Mouse (Mus musculus): ENCODE measurements around the gene Gm5089. TPM values are rescaled to one million over a fixed set of nuclear protein-coding genes. Genes with fewer than 3 reads are reported as not detected.

Gm5089 gene
- polyA plus RNA-seq, 1 experiment from 2014 or later, result 0.56 TPM

DNA sequence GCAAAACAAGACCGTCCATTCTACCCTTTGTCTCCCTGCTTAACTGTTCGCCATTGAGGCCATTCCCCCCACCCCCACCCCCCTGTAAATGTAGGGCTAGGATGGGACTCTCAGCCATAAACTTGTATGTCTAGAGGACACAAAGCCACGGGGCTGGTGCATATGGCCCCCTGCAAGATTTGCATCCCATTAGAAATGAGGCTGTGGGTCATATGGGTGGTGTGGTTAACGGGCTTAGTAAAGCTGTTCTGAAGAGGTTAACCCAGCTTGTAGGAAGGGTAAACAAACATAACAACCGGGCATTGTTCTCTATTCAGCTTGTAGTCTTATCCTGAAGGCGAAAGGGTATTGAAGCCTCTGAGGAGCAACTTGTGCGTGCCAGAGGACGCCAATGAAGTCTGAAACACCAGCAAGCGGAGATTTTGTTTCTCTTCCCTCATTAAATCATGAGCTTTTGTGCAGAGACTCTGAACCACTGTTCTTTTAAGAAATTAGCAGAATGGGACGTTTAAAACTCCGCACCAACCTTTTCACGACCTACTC is 48.1 kb downstream of the Gm5089 start:
- Histone ChIP-seq H3K9me3 (no peaks in the 10 kb centered on the region), H3K36me3 (replicated peaks) (no peaks in the 10 kb centered on the region), H3K4me3 (no peak overlapping the region), H3K4me1 (peaks cover 35% of the 10 kb centered on the region), H3K27ac (replicated peaks) (no peak overlapping the region), H3K27me3 (replicated peaks; ENCODE audit: low read depth, poor library complexity, severe bottlenecking) (peaks cover 79% of the 10 kb centered on the region)
- 18% methylated on average over 12 of the region's 12 CpGs for WGBS
- DNase-seq (ENCODE audit: low spot score), result no peak

DNA sequence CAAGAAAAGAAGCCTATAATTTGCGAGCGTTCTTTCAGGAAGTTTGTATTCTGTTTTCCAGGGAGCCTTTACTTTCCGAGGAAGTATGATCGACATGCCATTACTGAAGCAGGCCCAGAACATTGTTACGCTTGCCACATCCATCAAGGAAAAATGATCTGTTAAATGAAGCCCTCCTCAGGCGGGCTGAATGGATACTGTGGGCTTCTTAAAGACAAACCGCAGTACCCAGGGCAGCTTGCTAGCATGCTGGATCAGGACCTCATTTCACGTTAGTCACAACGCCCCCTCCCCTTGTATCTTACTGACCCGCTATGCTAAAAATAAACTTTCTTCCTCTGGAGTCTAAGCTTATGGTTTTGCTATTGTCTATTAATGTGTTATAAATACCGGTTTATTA is 49.0 kb downstream of the Gm5089 start:
- peaks cover 31% of the 10 kb centered on the region for H3K4me1 ChIP-seq
- peaks cover 76% of the 10 kb centered on the region for H3K27me3 ChIP-seq (replicated peaks; ENCODE audit: low read depth, poor library complexity, severe bottlenecking)
- WGBS, result 55% methylated on average over 11 of the region's 11 CpGs
- no peaks in the 10 kb centered on the region for H3K9me3 ChIP-seq
- H3K36me3 ChIP-seq (replicated peaks), result no peaks in the 10 kb centered on the region
- no peak overlapping the region for H3K27ac ChIP-seq (replicated peaks)
- no peak overlapping the region for H3K4me3 ChIP-seq
- DNase-seq (ENCODE audit: low spot score), result no peak

DNA sequence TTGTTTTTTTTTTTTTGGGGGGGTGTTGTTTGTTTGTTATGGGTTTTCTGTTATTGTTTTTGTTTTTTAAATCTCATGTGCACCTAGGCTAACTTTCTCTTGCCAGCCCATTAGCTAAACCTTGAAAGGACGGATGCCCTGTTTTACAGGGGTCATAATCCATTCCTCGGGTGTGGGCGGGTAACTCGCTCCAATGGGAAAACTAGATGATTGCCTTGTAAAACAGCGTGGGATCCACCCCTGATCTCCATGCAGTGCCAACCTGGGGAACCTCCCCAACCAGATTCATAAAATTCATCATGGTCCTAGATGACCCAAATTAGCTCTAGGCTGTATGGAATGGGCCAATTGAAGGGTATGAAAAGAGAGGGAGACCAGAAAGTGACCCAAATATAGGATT is 51.0 kb downstream of the Gm5089 start:
- no peaks in the 10 kb centered on the region for H3K9me3 ChIP-seq
- no peaks in the 10 kb centered on the region for H3K36me3 ChIP-seq (replicated peaks)
- H3K27me3 ChIP-seq (replicated peaks; ENCODE audit: low read depth, poor library complexity, severe bottlenecking), result peaks cover 62% of the 10 kb centered on the region
- H3K4me1 ChIP-seq, result peaks cover 14% of the 10 kb centered on the region
- no peak for DNase-seq (ENCODE audit: low spot score)
- H3K4me3 ChIP-seq, result no peak overlapping the region
- H3K27ac ChIP-seq (replicated peaks), result no peak overlapping the region
- WGBS, result 86% methylated on average over 5 of the region's 5 CpGs

DNA sequence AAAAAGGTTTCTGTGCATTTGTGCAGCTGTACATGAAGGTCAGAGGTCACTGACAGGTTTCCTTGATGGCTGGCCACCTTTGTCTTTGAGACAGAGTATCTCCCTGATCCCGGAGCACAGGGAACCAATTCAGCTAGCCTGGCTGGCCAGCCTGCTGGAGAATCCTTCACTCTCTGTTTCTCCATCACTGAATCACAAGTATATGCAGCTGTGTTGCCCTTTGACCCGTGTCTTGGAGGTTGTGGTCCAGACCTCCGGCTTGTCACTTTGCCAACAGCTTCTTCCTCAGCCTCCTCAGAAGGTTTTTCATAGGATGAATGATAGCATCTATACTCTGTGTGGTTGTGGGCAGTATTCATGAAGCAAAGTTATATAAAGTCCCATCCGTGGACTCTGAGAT is 52.2 kb downstream of the Gm5089 start:
- DNase-seq (ENCODE audit: low spot score), result no peak
- no peaks in the 10 kb centered on the region for H3K36me3 ChIP-seq (replicated peaks)
- peaks cover 50% of the 10 kb centered on the region for H3K27me3 ChIP-seq (replicated peaks; ENCODE audit: low read depth, poor library complexity, severe bottlenecking)
- no peak overlapping the region for H3K27ac ChIP-seq (replicated peaks)
- H3K4me3 ChIP-seq, result no peak overlapping the region
- H3K9me3 ChIP-seq, result no peaks in the 10 kb centered on the region
- WGBS, result 52% methylated on average over 4 of the region's 4 CpGs
- H3K4me1 ChIP-seq, result peaks cover 13% of the 10 kb centered on the region

DNA sequence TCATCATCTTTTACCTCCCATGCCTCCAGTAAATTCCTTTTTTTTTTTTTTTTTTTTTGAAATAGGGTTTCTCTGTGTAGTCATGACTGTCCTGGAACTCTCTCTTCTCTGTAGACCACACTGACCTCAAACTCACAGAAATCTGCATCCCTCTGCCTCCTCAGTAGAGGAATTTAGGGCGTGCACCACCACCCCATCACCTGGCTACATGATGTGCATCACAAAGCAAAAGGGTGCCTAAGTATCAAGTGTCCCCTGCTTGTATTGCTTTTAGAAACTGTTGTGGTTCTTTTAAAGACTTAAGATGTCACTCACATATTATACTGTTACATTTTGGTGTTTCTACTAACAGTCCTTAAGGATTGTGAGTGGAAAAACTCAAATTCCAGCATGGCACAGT is 57.8 kb downstream of the Gm5089 start:
- no peak overlapping the region for H3K27ac ChIP-seq (replicated peaks)
- no peaks in the 10 kb centered on the region for H3K4me1 ChIP-seq
- H3K9me3 ChIP-seq, result no peaks in the 10 kb centered on the region
- H3K36me3 ChIP-seq (replicated peaks), result no peaks in the 10 kb centered on the region
- 90% methylated on average over 1 of the region's 1 CpGs for WGBS
- DNase-seq (ENCODE audit: low spot score), result no peak
- peaks cover 32% of the 10 kb centered on the region for H3K27me3 ChIP-seq (replicated peaks; ENCODE audit: low read depth, poor library complexity, severe bottlenecking)
- H3K4me3 ChIP-seq, result no peak overlapping the region

DNA sequence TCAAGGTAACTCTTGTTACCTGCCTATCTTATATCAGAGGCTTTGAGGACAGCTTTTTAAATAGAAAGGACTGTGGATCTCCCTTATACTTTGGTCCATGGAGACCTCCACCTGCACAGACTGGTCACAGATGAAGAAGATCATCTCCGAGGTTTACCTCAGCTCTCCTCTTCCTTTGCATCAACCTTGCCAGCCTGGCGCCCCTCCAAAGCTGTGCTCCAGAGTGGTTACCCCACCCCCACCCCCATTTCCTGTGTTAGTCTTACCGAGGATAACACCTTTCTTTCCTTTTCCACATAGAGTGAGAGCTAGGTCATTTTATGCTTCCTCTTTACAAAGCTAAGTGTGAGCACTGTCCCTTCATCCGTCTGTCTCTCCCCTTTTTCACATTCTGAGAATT is 60.0 kb downstream of the Gm5089 start:
- Histone ChIP-seq H3K27me3 (replicated peaks; ENCODE audit: low read depth, poor library complexity, severe bottlenecking) (peaks cover 24% of the 10 kb centered on the region), H3K4me1 (no peaks in the 10 kb centered on the region), H3K36me3 (replicated peaks) (no peaks in the 10 kb centered on the region), H3K4me3 (no peak overlapping the region), H3K27ac (replicated peaks) (no peak overlapping the region), H3K9me3 (no peaks in the 10 kb centered on the region)
- peak; percentile 6 for DNase-seq (ENCODE audit: low spot score)
- WGBS, result 59% methylated on average over 4 of the region's 4 CpGs

DNA sequence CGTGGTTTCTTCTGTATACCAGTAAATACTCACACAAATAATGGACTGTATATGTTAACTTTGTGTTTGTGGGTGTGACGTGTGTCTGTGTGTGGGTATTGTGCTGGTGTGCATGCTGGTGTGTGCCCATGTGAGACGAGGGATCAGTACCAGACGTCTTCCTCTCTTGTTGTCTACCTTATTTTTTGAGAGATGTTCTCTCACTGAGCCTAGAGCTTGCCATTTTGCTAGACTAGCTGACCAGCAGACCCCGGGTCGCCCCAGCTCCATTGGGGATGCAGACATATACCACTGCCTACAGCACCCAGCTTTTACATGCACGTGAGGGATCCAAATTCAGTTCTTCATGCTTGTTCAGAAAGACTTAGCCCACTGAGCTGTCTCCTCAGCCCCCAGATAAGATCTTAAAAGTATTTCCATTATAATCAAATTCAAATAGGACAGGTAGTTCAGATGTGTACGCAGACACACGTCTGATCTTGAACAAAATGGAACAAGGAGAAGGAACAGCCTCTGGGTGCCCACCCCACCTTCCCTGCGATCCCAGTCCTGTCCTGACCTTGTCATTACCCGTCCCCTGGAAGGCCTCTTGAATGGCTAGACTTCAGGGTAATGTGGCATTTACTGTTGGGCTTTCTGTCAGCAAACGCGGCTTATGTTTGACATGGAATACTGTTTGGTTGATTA is 61.1 kb downstream of the Gm5089 start:
- Histone ChIP-seq H3K27ac (replicated peaks) (no peak overlapping the region), H3K4me3 (no peak overlapping the region), H3K36me3 (replicated peaks) (no peaks in the 10 kb centered on the region), H3K4me1 (no peaks in the 10 kb centered on the region), H3K27me3 (replicated peaks; ENCODE audit: low read depth, poor library complexity, severe bottlenecking) (peaks cover 24% of the 10 kb centered on the region), H3K9me3 (no peaks in the 10 kb centered on the region)
- 86% methylated on average over 13 of the region's 13 CpGs for WGBS
- peak; percentile 4 for DNase-seq (ENCODE audit: low spot score)

DNA sequence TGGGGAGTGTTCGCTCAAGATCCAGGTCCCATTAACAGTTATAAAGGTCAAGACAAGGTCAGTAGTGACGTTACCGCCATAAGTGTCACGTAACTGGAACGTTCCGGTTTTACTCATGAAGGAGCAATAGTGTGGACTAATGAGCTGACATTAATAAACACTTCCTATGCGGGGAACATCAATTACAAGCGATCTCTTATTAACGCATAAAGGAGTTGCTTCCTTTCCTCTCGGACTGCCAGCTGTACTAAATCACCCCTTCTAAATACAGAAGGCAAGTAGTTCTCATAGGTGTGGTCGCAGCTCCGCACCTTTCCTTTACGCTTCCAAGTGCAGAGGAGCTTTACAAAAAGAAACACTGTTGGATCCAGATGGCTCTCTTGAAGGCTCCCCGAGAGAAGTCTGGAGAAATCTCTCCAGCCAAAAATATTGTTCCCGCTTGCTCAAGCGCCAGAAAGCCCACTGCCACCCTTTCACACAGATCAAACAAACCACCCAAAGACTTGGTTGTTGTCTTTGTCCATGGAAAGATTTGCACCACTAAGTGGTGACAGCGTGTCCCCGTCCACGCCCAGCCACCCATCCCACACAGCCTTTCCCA is 62.4 kb downstream of the Gm5089 start:
- Histone ChIP-seq H3K4me3 (no peak overlapping the region), H3K9me3 (no peaks in the 10 kb centered on the region), H3K36me3 (replicated peaks) (no peaks in the 10 kb centered on the region), H3K27ac (replicated peaks) (no peak overlapping the region), H3K4me1 (no peaks in the 10 kb centered on the region), H3K27me3 (replicated peaks; ENCODE audit: low read depth, poor library complexity, severe bottlenecking) (peaks cover 27% of the 10 kb centered on the region)
- no peak for DNase-seq (ENCODE audit: low spot score)
- 80% methylated on average over 19 of the region's 19 CpGs for WGBS

DNA sequence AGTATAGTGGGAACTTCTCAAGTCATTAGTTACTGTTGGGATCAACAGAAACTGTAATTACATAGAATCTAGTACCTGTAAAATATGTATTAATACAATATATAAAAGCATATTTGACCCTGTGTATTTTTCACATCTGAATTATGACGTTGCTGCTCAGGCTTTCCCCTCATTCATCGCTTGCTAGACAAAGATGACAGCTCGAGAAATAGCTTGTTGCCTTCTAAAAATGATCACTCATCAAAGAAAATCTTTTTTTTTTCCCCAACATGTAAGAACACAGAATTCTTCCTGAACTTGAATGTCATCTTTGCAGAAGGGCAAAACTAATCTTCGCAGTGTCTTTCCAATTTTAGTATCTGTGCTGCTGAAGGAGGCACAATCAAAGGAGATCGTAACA is 63.1 kb downstream of the Gm5089 start:
- Histone ChIP-seq H3K27ac (replicated peaks) (no peak overlapping the region), H3K9me3 (no peaks in the 10 kb centered on the region), H3K36me3 (replicated peaks) (no peaks in the 10 kb centered on the region), H3K4me1 (no peaks in the 10 kb centered on the region), H3K4me3 (no peak overlapping the region), H3K27me3 (replicated peaks; ENCODE audit: low read depth, poor library complexity, severe bottlenecking) (peaks cover 27% of the 10 kb centered on the region)
- 91% methylated on average over 5 of the region's 5 CpGs for WGBS
- DNase-seq (ENCODE audit: low spot score), result no peak

DNA sequence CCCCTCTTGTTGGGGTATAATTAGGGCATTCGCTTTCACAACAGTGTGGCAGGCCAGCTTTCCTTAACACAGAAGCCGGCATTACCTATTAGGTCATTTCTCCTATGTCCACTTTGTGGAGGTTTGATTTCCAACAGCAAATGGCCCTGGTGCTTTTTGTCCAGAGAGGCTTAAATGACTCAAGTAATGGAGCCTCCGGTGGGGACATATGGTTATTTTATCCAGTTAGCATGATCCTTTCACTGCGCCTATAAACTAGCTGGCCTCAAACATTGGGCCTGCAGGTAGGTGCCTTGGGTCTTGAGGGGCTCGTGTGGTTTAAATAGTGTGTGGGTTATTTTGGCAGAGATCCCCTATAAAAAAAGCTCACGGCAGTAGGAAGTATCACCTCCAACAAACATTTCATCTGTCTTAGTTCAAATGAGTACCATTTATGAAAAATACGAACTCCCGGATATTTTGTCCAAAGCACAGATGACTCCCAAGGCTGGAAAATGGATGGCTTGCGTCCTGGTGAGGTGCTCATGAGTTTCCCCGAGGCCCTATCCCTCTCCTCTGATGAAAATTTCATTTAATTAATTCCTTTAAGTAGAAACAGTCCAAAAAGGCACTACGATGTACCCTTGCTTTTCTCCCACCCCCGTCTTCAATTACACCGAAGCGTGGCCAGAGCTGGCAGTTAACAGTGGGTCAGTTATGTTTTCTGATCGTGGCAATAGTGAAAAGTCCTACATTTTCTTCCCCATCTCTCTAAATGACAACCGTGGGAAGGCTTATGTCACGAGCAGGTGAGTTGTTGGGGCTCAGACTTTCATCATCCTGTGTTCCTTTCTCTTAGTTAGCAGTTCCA is 64.4 kb downstream of the Gm5089 start:
- DNase-seq (ENCODE audit: low spot score), result no peak
- WGBS, result 86% methylated on average over 17 of the region's 17 CpGs
- H3K4me1 ChIP-seq, result no peaks in the 10 kb centered on the region

DNA sequence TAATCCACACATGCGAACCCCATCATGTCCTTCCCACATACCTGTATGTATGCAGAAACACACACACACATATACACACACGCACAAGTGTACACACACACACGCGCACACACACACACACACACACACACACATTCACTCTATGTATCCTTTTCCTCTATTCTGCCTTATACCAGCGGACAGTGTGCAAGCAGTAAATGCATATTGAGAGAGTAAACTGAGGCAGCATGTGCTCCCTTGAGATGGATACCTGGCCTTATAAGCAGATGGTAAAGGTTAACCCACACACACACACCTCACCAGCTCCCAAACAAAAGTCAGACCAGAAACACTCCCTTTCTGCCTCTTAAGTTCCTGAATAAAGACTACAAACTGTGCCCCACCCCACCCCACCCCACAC is 65.2 kb downstream of the Gm5089 start:
- no peak for DNase-seq (ENCODE audit: low spot score)
- peaks cover 22% of the 10 kb centered on the region for H3K27me3 ChIP-seq (replicated peaks; ENCODE audit: low read depth, poor library complexity, severe bottlenecking)
- no peaks in the 10 kb centered on the region; the same call in 1 of the 2 replicates for H3K4me1 ChIP-seq
- no peak overlapping the region for H3K27ac ChIP-seq (replicated peaks)
- no peaks in the 10 kb centered on the region for H3K36me3 ChIP-seq (replicated peaks)
- no peaks in the 10 kb centered on the region for H3K9me3 ChIP-seq
- 94% methylated on average over 5 of the region's 5 CpGs for WGBS
- no peak overlapping the region for H3K4me3 ChIP-seq

More for the DNA sequence above, 64.4 kb downstream of the Gm5089 start:
- no peaks in the 10 kb centered on the region for H3K9me3 ChIP-seq
- no peak overlapping the region for H3K27ac ChIP-seq (replicated peaks)
- H3K27me3 ChIP-seq (replicated peaks; ENCODE audit: low read depth, poor library complexity, severe bottlenecking), result peaks cover 16% of the 10 kb centered on the region
- H3K36me3 ChIP-seq (replicated peaks), result no peaks in the 10 kb centered on the region
- H3K4me3 ChIP-seq, result no peak overlapping the region

DNA sequence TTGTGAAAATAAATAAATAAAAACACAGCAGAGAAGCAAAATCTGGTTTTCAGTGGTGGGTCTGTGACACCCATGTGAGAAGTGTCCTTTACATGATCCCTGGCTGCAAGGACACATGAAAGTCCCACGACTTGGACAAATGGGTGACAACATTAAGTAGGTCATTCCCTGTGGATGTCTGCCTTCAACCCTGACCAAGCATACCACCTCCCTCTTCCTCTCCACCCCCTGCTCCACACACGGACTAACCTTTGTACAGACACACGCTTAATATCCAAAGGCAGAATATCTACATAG is 65.7 kb downstream of the Gm5089 start:
- Histone ChIP-seq H3K27ac (replicated peaks) (no peak overlapping the region), H3K36me3 (replicated peaks) (no peaks in the 10 kb centered on the region), H3K9me3 (no peaks in the 10 kb centered on the region), H3K27me3 (replicated peaks; ENCODE audit: low read depth, poor library complexity, severe bottlenecking) (peaks cover 23% of the 10 kb centered on the region), H3K4me1 (no peaks in the 10 kb centered on the region; the same call in 1 of the 2 replicates), H3K4me3 (no peak overlapping the region)
- 84% methylated on average over 3 of the region's 3 CpGs for WGBS
- no peak for DNase-seq (ENCODE audit: low spot score)
